In genomic region chr4:141686525-141686924, GRCm38 (mm10) we compare ENCODE assay signal across 25 mouse cellular contexts. TPM values are rescaled to one million over a fixed set of nuclear protein-coding genes. Genes with fewer than 3 reads are reported as not detected.
DNase-seq lines count a peak whose midpoint lies in the region; ATAC-seq and TF ChIP-seq lines count a peak whose summit lies in the region.
"Had no signal": no experiment of that assay in that cellular context is flagged by ENCODE, and none has a peak within 500 bp of the region (broad histone marks: within the 10 kb centered on the region; RNA-seq: fewer than 3 reads in every experiment).

No protein-coding gene starts in this region.

- no peaks in the 10 kb centered on the region for H3K9me3 ChIP-seq in kidney, embryonic 15.5 days (replicated peaks)
- no peaks in the 10 kb centered on the region for H3K9me3 ChIP-seq in lung, embryonic 16.5 days (ENCODE audit: control insufficient read depth, low read length)
- H3K9me3 ChIP-seq: embryonic facial prominence, embryonic 15.5 days; forebrain, embryonic 10.5 days; heart, embryonic 10.5 days; hindbrain, embryonic 12.5 days had no signal

- no peaks in the 10 kb centered on the region for H3K27me3 ChIP-seq in kidney, embryonic 15.5 days
- H3K27me3 ChIP-seq in lung, embryonic 16.5 days (ENCODE audit: control insufficient read depth, insufficient read depth, low read depth, low read length), result no peaks in the 10 kb centered on the region
- H3K27me3 ChIP-seq: embryonic facial prominence, embryonic 15.5 days; hindbrain, embryonic 12.5 days had no signal

- H3K27ac ChIP-seq in kidney, embryonic 15.5 days, result peak overlapping the region; percentile 67
- peak overlapping the region; percentile 56 for H3K27ac ChIP-seq in layer of hippocampus, adult 2 months
- H3K27ac ChIP-seq in lung, embryonic 16.5 days (ENCODE audit: low read length), result peak overlapping the region; percentile 40
- H3K27ac ChIP-seq: embryonic facial prominence, embryonic 15.5 days; forebrain, embryonic 10.5 days; heart, embryonic 10.5 days; hindbrain, embryonic 12.5 days had no signal

- no peak for TF ChIP-seq CTCF in layer of hippocampus, adult 2 months (conservative IDR thresholded peaks at IDR 0.05)
- TF ChIP-seq CTCF in lung, adult 2 months (IDR thresholded peaks at IDR 0.05; ENCODE audit: insufficient read depth, low read length), result no peak

- H3K9ac ChIP-seq in kidney, embryonic 15.5 days, result no peak overlapping the region
- H3K9ac ChIP-seq in lung, embryonic 16.5 days (ENCODE audit: low read length), result no peak overlapping the region
- H3K9ac ChIP-seq: embryonic facial prominence, embryonic 15.5 days; hindbrain, embryonic 12.5 days had no signal

- no peak for TF ChIP-seq POLR2A in lung, adult 2 months (IDR thresholded peaks at IDR 0.05; ENCODE audit: borderline replicate concordance, extremely low read depth, low read depth, low read length)

- WGBS in kidney, embryonic 15.5 days, result 43% methylated on average over 8 of the region's 8 CpGs
- 77% methylated on average over 8 of the region's 8 CpGs for WGBS in lung, embryonic 16.5 days
- WGBS in lung, adult 2 months, result 68% methylated on average over 8 of the region's 8 CpGs

- H3K4me3 ChIP-seq in kidney, embryonic 15.5 days (replicated peaks), result no peak overlapping the region
- no peak overlapping the region for H3K4me3 ChIP-seq in layer of hippocampus, adult 2 months
- H3K4me3 ChIP-seq in lung, embryonic 16.5 days (ENCODE audit: low read length), result no peak overlapping the region
- H3K4me3 ChIP-seq in lung, adult 2 months (replicated peaks; ENCODE audit: extremely low read depth, low read depth, low read length), result no peak overlapping the region
- H3K4me3 ChIP-seq: embryonic facial prominence, embryonic 15.5 days; erythroblast, embryonic 14.5 days; forebrain, embryonic 10.5 days; heart, embryonic 10.5 days; hindbrain, embryonic 12.5 days had no signal

- no peak for DNase-seq in frontal cortex, postnatal 10 days (ENCODE audit: low spot score in 2 of 2)
- DNase-seq in kidney, postnatal 36 days, result no peak
- no peak for DNase-seq in layer of hippocampus, adult 2 months (ENCODE audit: low spot score in 2 of 2)
- no peak for DNase-seq in layer of hippocampus, postnatal 10 days (ENCODE audit: low spot score in 2 of 2)
- DNase-seq in lung, adult 2 months, result no peak
- DNase-seq: adrenal gland, postnatal 10 days; cerebellum, adult 11-12 months; cerebellum, adult 9-10 months; cerebellum, postnatal 25 days; gastrocnemius, postnatal 36 days; heart, adult 18-20 months; heart, postnatal 10 days; heart, postnatal 4 days had no signal

- ATAC-seq in frontal cortex, adult (ENCODE audit: low TSS enrichment), result peak; percentile 84
- ATAC-seq in kidney, embryonic 15.5 days (replicated peaks; ENCODE audit: low FRiP score), result 0 out of 2 replicates have a peak, but pooled peaks have one; percentile 46
- no peak for ATAC-seq in lung, embryonic 16.5 days (ENCODE audit: low read depth)
- ATAC-seq: forebrain, embryonic 14.5 days; hindbrain, embryonic 16.5 days had no signal

- H3K4me1 ChIP-seq in kidney, embryonic 15.5 days, result peaks cover 14% of the 10 kb centered on the region
- H3K4me1 ChIP-seq in lung, embryonic 16.5 days (replicated peaks; ENCODE audit: control insufficient read depth, insufficient read depth, low read length), result peaks cover 15% of the 10 kb centered on the region
- 0 out of 2 replicates have a peak, but pooled peaks cover 3% of the 10 kb centered on the region for H3K4me1 ChIP-seq in lung, adult 2 months (ENCODE audit: control insufficient read depth, insufficient read depth, low read length)

- no peak overlapping the region for H3K4me2 ChIP-seq in kidney, embryonic 15.5 days
- H3K4me2 ChIP-seq in lung, embryonic 16.5 days (ENCODE audit: low read depth, low read length), result no peak overlapping the region
- H3K4me2 ChIP-seq: embryonic facial prominence, embryonic 15.5 days; hindbrain, embryonic 12.5 days had no signal

- peaks cover 85% of the 10 kb centered on the region for H3K36me3 ChIP-seq in kidney, embryonic 15.5 days
- peaks cover 32% of the 10 kb centered on the region for H3K36me3 ChIP-seq in lung, embryonic 16.5 days (ENCODE audit: control insufficient read depth, insufficient read depth, low read length)

RNA-seq across cellular contexts. Expression of gene Rsc1a1, which starts 1.1 kb away (rescaled TPM):
- not detected in 2 replicates for polyA plus RNA-seq in kidney, embryonic 15.5 days (2015; fragmentation: Nextera tagmentation; extraction: Ambion mirVana)
- total RNA-seq in layer of hippocampus, adult 2 months (2021), result not detected
- total RNA-seq in layer of hippocampus, postnatal 10 days (2021), result 1 to 10 TPM in 1 of 2 experiments, under 1 TPM in 1; 0.87 to 1.6 TPM
- polyA plus RNA-seq in lung, embryonic 16.5 days (2015; fragmentation: Nextera tagmentation; extraction: Ambion mirVana), result not detected in 2 replicates
- polyA plus RNA-seq in lung, adult 2 months (2012; rRNA removed), result 9.0 and 14.1 TPM in 2 replicates
- total RNA-seq: adrenal gland, postnatal 4 days had no signal
- polyA plus RNA-seq: embryonic facial prominence, embryonic 15.5 days; hindbrain, embryonic 16.5 days had no signal

RNA-seq across cellular contexts. Expression of gene Plekhm2, which starts 21.8 kb away (rescaled TPM):
- 4.7 and 6.8 TPM in 2 replicates for polyA plus RNA-seq in kidney, embryonic 15.5 days (2015; fragmentation: Nextera tagmentation; extraction: Ambion mirVana)
- 10 to 100 TPM; 74.1 to 80.6 TPM for total RNA-seq in layer of hippocampus, adult 2 months (2021)
- total RNA-seq in layer of hippocampus, postnatal 10 days (2021), result 10 to 100 TPM; 55.8 to 57.4 TPM
- 5.7 and 6.9 TPM in 2 replicates for polyA plus RNA-seq in lung, embryonic 16.5 days (2015; fragmentation: Nextera tagmentation; extraction: Ambion mirVana)
- 45.7 and 52.3 TPM in 2 replicates for polyA plus RNA-seq in lung, adult 2 months (2012; rRNA removed)

RNA-seq across cellular contexts. Expression of gene Ddi2, which starts 36.7 kb away (rescaled TPM):
- polyA plus RNA-seq in kidney, embryonic 15.5 days (2015; fragmentation: Nextera tagmentation; extraction: Ambion mirVana), result 20.3 and 21.8 TPM in 2 replicates
- total RNA-seq in layer of hippocampus, adult 2 months (2021), result 10 to 100 TPM; 42.8 to 50.1 TPM
- 10 to 100 TPM; 31.1 to 31.9 TPM for total RNA-seq in layer of hippocampus, postnatal 10 days (2021)
- 18.1 and 18.3 TPM in 2 replicates for polyA plus RNA-seq in lung, embryonic 16.5 days (2015; fragmentation: Nextera tagmentation; extraction: Ambion mirVana)
- 19.7 and 20.2 TPM in 2 replicates for polyA plus RNA-seq in lung, adult 2 months (2012; rRNA removed)

RNA-seq across cellular contexts. Expression of gene Agmat, which starts 59.9 kb away (rescaled TPM):
- polyA plus RNA-seq in kidney, embryonic 15.5 days (2015; fragmentation: Nextera tagmentation; extraction: Ambion mirVana), result 1.7 and 2.4 TPM in 2 replicates
- total RNA-seq in layer of hippocampus, adult 2 months (2021), result not detected
- total RNA-seq in layer of hippocampus, postnatal 10 days (2021), result not detected
- 0.21 and 1.4 TPM in 2 replicates for polyA plus RNA-seq in lung, embryonic 16.5 days (2015; fragmentation: Nextera tagmentation; extraction: Ambion mirVana)
- 0.15 and 0.28 TPM in 2 replicates for polyA plus RNA-seq in lung, adult 2 months (2012; rRNA removed)
- polyA plus RNA-seq: C2C12; forebrain, embryonic 10.5 days; forebrain, embryonic 14.5 days; hindbrain, embryonic 12.5 days had no signal
